Mouse (Mus musculus): ENCODE data around the gene Fanca. TPM values are rescaled to one million over a fixed set of nuclear protein-coding genes. Genes with fewer than 3 reads are reported as not detected.

Gene Fanca
- polyA plus RNA-seq, 1 experiment from 2014 or later, result 16.0 TPM

GRCm38 (mm10) chr8:123345135-123345534 lies 26.8 kb upstream of the Fanca start:
- H3K9ac ChIP-seq (ENCODE audit: low read length), result no peak overlapping the region
- H3K36me3 ChIP-seq (ENCODE audit: control insufficient read depth, insufficient read depth), result no peaks in the 10 kb centered on the region
- no peak overlapping the region for H3K4me2 ChIP-seq (ENCODE audit: low read depth, low read length)
- no peak overlapping the region for H3K4me3 ChIP-seq (ENCODE audit: low read length)
- H3K9me3 ChIP-seq (replicated peaks; ENCODE audit: control insufficient read depth, low read length), result 0 out of 2 replicates have a peak, but pooled peaks cover under 1% of the 10 kb centered on the region
- peaks cover 13% of the 10 kb centered on the region for H3K4me1 ChIP-seq (ENCODE audit: control insufficient read depth, insufficient read depth, low read length)
- WGBS, result 74% methylated on average over 8 of the region's 8 CpGs
- no peak overlapping the region for H3K27ac ChIP-seq (ENCODE audit: low read length)
- ATAC-seq (replicated peaks; ENCODE audit: extremely low read depth, insufficient read depth, low FRiP score), result no peak
- no peaks in the 10 kb centered on the region for H3K27me3 ChIP-seq (ENCODE audit: control insufficient read depth, insufficient read depth, low read length)

GRCm38 (mm10) chr8:123343422-123343821 lies 25.0 kb upstream of the Fanca start:
- Histone ChIP-seq H3K4me1 (ENCODE audit: control insufficient read depth, insufficient read depth, low read length) (peaks cover 10% of the 10 kb centered on the region), H3K9ac (ENCODE audit: low read length) (no peak overlapping the region), H3K27me3 (ENCODE audit: control insufficient read depth, insufficient read depth, low read length) (no peaks in the 10 kb centered on the region), H3K9me3 (replicated peaks; ENCODE audit: control insufficient read depth, low read length) (0 out of 2 replicates have a peak, but pooled peaks cover 2% of the 10 kb centered on the region), H3K4me3 (ENCODE audit: low read length) (no peak overlapping the region), H3K27ac (ENCODE audit: low read length) (no peak overlapping the region), H3K36me3 (ENCODE audit: control insufficient read depth, insufficient read depth) (no peaks in the 10 kb centered on the region), H3K4me2 (ENCODE audit: low read depth, low read length) (no peak overlapping the region)
- WGBS, result 59% methylated on average over 12 of the region's 12 CpGs
- ATAC-seq (replicated peaks; ENCODE audit: extremely low read depth, insufficient read depth, low FRiP score), result no peak

- ATAC-seq (replicated peaks; ENCODE audit: extremely low read depth, insufficient read depth, low FRiP score), result no peak
- no peak overlapping the region for H3K27ac ChIP-seq (ENCODE audit: low read length)
- no peaks in the 10 kb centered on the region for H3K36me3 ChIP-seq (ENCODE audit: control insufficient read depth, insufficient read depth)
- peaks cover 8% of the 10 kb centered on the region for H3K4me1 ChIP-seq (ENCODE audit: control insufficient read depth, insufficient read depth, low read length)
- H3K27me3 ChIP-seq (ENCODE audit: control insufficient read depth, insufficient read depth, low read length), result no peaks in the 10 kb centered on the region
- H3K9ac ChIP-seq (ENCODE audit: low read length), result no peak overlapping the region
- no peak overlapping the region for H3K4me3 ChIP-seq (ENCODE audit: low read length)
- H3K9me3 ChIP-seq (replicated peaks; ENCODE audit: control insufficient read depth, low read length), result 0 out of 2 replicates have a peak, but pooled peaks cover 2% of the 10 kb centered on the region
- no peak overlapping the region for H3K4me2 ChIP-seq (ENCODE audit: low read depth, low read length)
- WGBS, result 59% methylated on average over 7 of the region's 7 CpGs
Observed at GRCm38 (mm10) chr8:123342911-123343310, 24.5 kb upstream of the Fanca start.

- no peak overlapping the region for H3K4me2 ChIP-seq (ENCODE audit: low read depth, low read length)
- no peaks in the 10 kb centered on the region for H3K36me3 ChIP-seq (ENCODE audit: control insufficient read depth, insufficient read depth)
- H3K27me3 ChIP-seq (ENCODE audit: control insufficient read depth, insufficient read depth, low read length), result no peaks in the 10 kb centered on the region
- 0 out of 2 replicates have a peak, but pooled peaks cover 2% of the 10 kb centered on the region for H3K9me3 ChIP-seq (replicated peaks; ENCODE audit: control insufficient read depth, low read length)
- 57% methylated on average over 8 of the region's 8 CpGs for WGBS
- no peak overlapping the region for H3K27ac ChIP-seq (ENCODE audit: low read length)
- H3K9ac ChIP-seq (ENCODE audit: low read length), result no peak overlapping the region
- no peak for ATAC-seq (replicated peaks; ENCODE audit: extremely low read depth, insufficient read depth, low FRiP score)
- H3K4me1 ChIP-seq (ENCODE audit: control insufficient read depth, insufficient read depth, low read length), result peaks cover 8% of the 10 kb centered on the region
- H3K4me3 ChIP-seq (ENCODE audit: low read length), result no peak overlapping the region
Observed at GRCm38 (mm10) chr8:123342253-123342652, 23.9 kb upstream of the Fanca start.

- Histone ChIP-seq H3K9ac (ENCODE audit: low read length) (no peak overlapping the region), H3K4me1 (ENCODE audit: control insufficient read depth, insufficient read depth, low read length) (peaks cover 8% of the 10 kb centered on the region), H3K4me3 (ENCODE audit: low read length) (no peak overlapping the region), H3K4me2 (ENCODE audit: low read depth, low read length) (no peak overlapping the region), H3K27ac (ENCODE audit: low read length) (no peak overlapping the region), H3K9me3 (replicated peaks; ENCODE audit: control insufficient read depth, low read length) (0 out of 2 replicates have a peak, but pooled peaks cover 2% of the 10 kb centered on the region), H3K27me3 (ENCODE audit: control insufficient read depth, insufficient read depth, low read length) (no peaks in the 10 kb centered on the region), H3K36me3 (ENCODE audit: control insufficient read depth, insufficient read depth) (no peaks in the 10 kb centered on the region)
- 72% methylated on average over 27 of the region's 27 CpGs for WGBS
- ATAC-seq (replicated peaks; ENCODE audit: extremely low read depth, insufficient read depth, low FRiP score), result no peak
Observed at GRCm38 (mm10) chr8:123341040-123342015, 23.0 kb upstream of the Fanca start.

GRCm38 (mm10) chr8:123340071-123340470 lies 21.7 kb upstream of the Fanca start:
- Histone ChIP-seq H3K9me3 (replicated peaks; ENCODE audit: control insufficient read depth, low read length) (0 out of 2 replicates have a peak, but pooled peaks cover 2% of the 10 kb centered on the region), H3K27ac (ENCODE audit: low read length) (no peak overlapping the region), H3K36me3 (ENCODE audit: control insufficient read depth, insufficient read depth) (no peaks in the 10 kb centered on the region), H3K27me3 (ENCODE audit: control insufficient read depth, insufficient read depth, low read length) (no peaks in the 10 kb centered on the region; the same call in 1 of the 2 replicates), H3K9ac (ENCODE audit: low read length) (no peak overlapping the region), H3K4me3 (ENCODE audit: low read length) (no peak overlapping the region), H3K4me1 (ENCODE audit: control insufficient read depth, insufficient read depth, low read length) (peaks cover 8% of the 10 kb centered on the region), H3K4me2 (ENCODE audit: low read depth, low read length) (no peak overlapping the region)
- 93% methylated on average over 4 of the region's 4 CpGs for WGBS
- ATAC-seq (replicated peaks; ENCODE audit: extremely low read depth, insufficient read depth, low FRiP score), result no peak

- ATAC-seq (replicated peaks; ENCODE audit: extremely low read depth, insufficient read depth, low FRiP score), result no peak
- Histone ChIP-seq H3K9me3 (replicated peaks; ENCODE audit: control insufficient read depth, low read length) (0 out of 2 replicates have a peak, but pooled peaks cover 2% of the 10 kb centered on the region), H3K4me1 (ENCODE audit: control insufficient read depth, insufficient read depth, low read length) (peaks cover 7% of the 10 kb centered on the region; the same call in 1 of the 2 replicates), H3K9ac (ENCODE audit: low read length) (no peak overlapping the region), H3K27me3 (ENCODE audit: control insufficient read depth, insufficient read depth, low read length) (peaks cover 12% of the 10 kb centered on the region), H3K36me3 (ENCODE audit: control insufficient read depth, insufficient read depth) (no peaks in the 10 kb centered on the region), H3K4me2 (ENCODE audit: low read depth, low read length) (no peak overlapping the region), H3K27ac (ENCODE audit: low read length) (no peak overlapping the region), H3K4me3 (ENCODE audit: low read length) (no peak overlapping the region)
- WGBS, result 77% methylated on average over 3 of the region's 3 CpGs
Observed at GRCm38 (mm10) chr8:123337475-123337874, 19.1 kb upstream of the Fanca start.

- WGBS, result 17% methylated on average over 1 of the region's 1 CpGs
- H3K27me3 ChIP-seq (ENCODE audit: control insufficient read depth, insufficient read depth, low read length), result peaks cover 12% of the 10 kb centered on the region
- H3K9ac ChIP-seq (ENCODE audit: low read length), result no peak overlapping the region
- peaks cover 7% of the 10 kb centered on the region; the same call in 1 of the 2 replicates for H3K4me1 ChIP-seq (ENCODE audit: control insufficient read depth, insufficient read depth, low read length)
- H3K9me3 ChIP-seq (replicated peaks; ENCODE audit: control insufficient read depth, low read length), result no peaks in the 10 kb centered on the region
- H3K36me3 ChIP-seq (ENCODE audit: control insufficient read depth, insufficient read depth), result no peaks in the 10 kb centered on the region
- no peak overlapping the region for H3K4me2 ChIP-seq (ENCODE audit: low read depth, low read length)
- H3K27ac ChIP-seq (ENCODE audit: low read length), result no peak overlapping the region
- ATAC-seq (replicated peaks; ENCODE audit: extremely low read depth, insufficient read depth, low FRiP score), result no peak
- H3K4me3 ChIP-seq (ENCODE audit: low read length), result no peak overlapping the region
Observed at GRCm38 (mm10) chr8:123334467-123334866, 16.1 kb upstream of the Fanca start.

GRCm38 (mm10) chr8:123333864-123334263 lies 15.5 kb upstream of the Fanca start:
- H3K9me3 ChIP-seq (replicated peaks; ENCODE audit: control insufficient read depth, low read length), result no peaks in the 10 kb centered on the region
- H3K9ac ChIP-seq (ENCODE audit: low read length), result no peak overlapping the region
- no peak overlapping the region for H3K27ac ChIP-seq (ENCODE audit: low read length)
- H3K4me3 ChIP-seq (ENCODE audit: low read length), result no peak overlapping the region
- 8% methylated on average over 7 of the region's 7 CpGs for WGBS
- H3K4me2 ChIP-seq (ENCODE audit: low read depth, low read length), result no peak overlapping the region
- peaks cover 12% of the 10 kb centered on the region for H3K27me3 ChIP-seq (ENCODE audit: control insufficient read depth, insufficient read depth, low read length)
- ATAC-seq (replicated peaks; ENCODE audit: extremely low read depth, insufficient read depth, low FRiP score), result no peak
- H3K4me1 ChIP-seq (ENCODE audit: control insufficient read depth, insufficient read depth, low read length), result peaks cover 7% of the 10 kb centered on the region; the same call in 1 of the 2 replicates
- H3K36me3 ChIP-seq (ENCODE audit: control insufficient read depth, insufficient read depth), result no peaks in the 10 kb centered on the region
